Mouse (Mus musculus): ENCODE results near the gene Psmb10. TPM values are rescaled to one million over a fixed set of nuclear protein-coding genes. Genes with fewer than 3 reads are reported as not detected.

Gene Psmb10
- polyA plus RNA-seq, 1 experiment = 149 TPM

- WGBS = 18% methylated on average over 16 of the region's 16 CpGs
- no peak for TF ChIP-seq POLR2A (IDR thresholded peaks at IDR 0.05; ENCODE audit: borderline replicate concordance, control insufficient read depth, low read depth, low read length)
- no peak for TF ChIP-seq CTCF (IDR thresholded peaks at IDR 0.05; ENCODE audit: control insufficient read depth, insufficient read depth, low read length)
- H3K4me1 ChIP-seq (ENCODE audit: control insufficient read depth, insufficient read depth, low read length) = peaks cover 1% of the 10 kb centered on the region
- peak overlapping the region; percentile 96 for H3K4me3 ChIP-seq (replicated peaks; ENCODE audit: control insufficient read depth, low read depth, low read length)
- H3K27ac ChIP-seq (ENCODE audit: control insufficient read depth, insufficient read depth, low read depth, low read length, poor library complexity) = peak overlapping the region; percentile 90
Measured at GRCm38 (mm10) chr8:105900941-105901616, 37.2 kb downstream of the Psmb10 start.

- TF ChIP-seq CTCF (IDR thresholded peaks at IDR 0.05; ENCODE audit: control insufficient read depth, insufficient read depth, low read length) = no peak
- TF ChIP-seq POLR2A (IDR thresholded peaks at IDR 0.05; ENCODE audit: borderline replicate concordance, control insufficient read depth, low read depth, low read length) = peak; percentile 80; the same call in 1 of the 2 replicates
- WGBS = under 1% methylated on average over 67 of the region's 68 CpGs
- H3K27ac ChIP-seq (ENCODE audit: control insufficient read depth, insufficient read depth, low read depth, low read length, poor library complexity) = peak within 1 kb of the TSS; percentile 90
- H3K4me1 ChIP-seq (ENCODE audit: control insufficient read depth, insufficient read depth, low read length) = peaks cover 1% of the 10 kb centered on the region
- H3K4me3 ChIP-seq (replicated peaks; ENCODE audit: control insufficient read depth, low read depth, low read length) = peak within 1 kb of the TSS; percentile 96
Measured at GRCm38 (mm10) chr8:105900180-105900940, 37.9 kb downstream of the Psmb10 start, which contains the start of gene Pskh1. Gene Pskh1 (plus strand): TSS chr8:105900441.

- WGBS = 81% methylated on average over 9 of the region's 9 CpGs
- no peak overlapping the region for H3K4me3 ChIP-seq (replicated peaks; ENCODE audit: control insufficient read depth, low read depth, low read length)
- H3K4me1 ChIP-seq (ENCODE audit: control insufficient read depth, insufficient read depth, low read length) = peaks cover 1% of the 10 kb centered on the region
- TF ChIP-seq POLR2A (IDR thresholded peaks at IDR 0.05; ENCODE audit: borderline replicate concordance, control insufficient read depth, low read depth, low read length) = no peak
- no peak overlapping the region for H3K27ac ChIP-seq (ENCODE audit: control insufficient read depth, insufficient read depth, low read depth, low read length, poor library complexity)
Measured at GRCm38 (mm10) chr8:105897801-105898480, 40.3 kb downstream of the Psmb10 start.

- H3K4me3 ChIP-seq (replicated peaks; ENCODE audit: control insufficient read depth, low read depth, low read length) = no peak within 1 kb of the TSS
- no peak for TF ChIP-seq POLR2A (IDR thresholded peaks at IDR 0.05; ENCODE audit: borderline replicate concordance, control insufficient read depth, low read depth, low read length)
- no peak for TF ChIP-seq CTCF (IDR thresholded peaks at IDR 0.05; ENCODE audit: control insufficient read depth, insufficient read depth, low read length)
Measured at GRCm38 (mm10) chr8:105893339-105893738, 44.9 kb downstream of the Psmb10 start, which contains the start of gene Nrn1l. Gene Nrn1l (plus strand): TSS chr8:105893567.

GRCm38 (mm10) chr8:105892432-105892831 lies 45.8 kb downstream of the Psmb10 start:
- peak; percentile 51 for TF ChIP-seq CTCF (IDR thresholded peaks at IDR 0.05; ENCODE audit: control insufficient read depth, insufficient read depth, low read length)
- TF ChIP-seq POLR2A (IDR thresholded peaks at IDR 0.05; ENCODE audit: borderline replicate concordance, control insufficient read depth, low read depth, low read length) = no peak
- H3K4me3 ChIP-seq (replicated peaks; ENCODE audit: control insufficient read depth, low read depth, low read length) = no peak overlapping the region
- no peak overlapping the region for H3K27ac ChIP-seq (ENCODE audit: control insufficient read depth, insufficient read depth, low read depth, low read length, poor library complexity)
- WGBS = 87% methylated on average over 6 of the region's 6 CpGs
- no peaks in the 10 kb centered on the region for H3K4me1 ChIP-seq (ENCODE audit: control insufficient read depth, insufficient read depth, low read length)

More at GRCm38 (mm10) chr8:105893339-105893738, 44.9 kb downstream of the Psmb10 start, which contains the start of gene Nrn1l:
- WGBS = 65% methylated on average over 11 of the region's 11 CpGs
- H3K27ac ChIP-seq (ENCODE audit: control insufficient read depth, insufficient read depth, low read depth, low read length, poor library complexity) = no peak within 1 kb of the TSS
- no peaks in the 10 kb centered on the region for H3K4me1 ChIP-seq (ENCODE audit: control insufficient read depth, insufficient read depth, low read length)

GRCm38 (mm10) chr8:105890870-105891269 lies 47.4 kb downstream of the Psmb10 start:
- no peak overlapping the region for H3K27ac ChIP-seq (ENCODE audit: control insufficient read depth, insufficient read depth, low read depth, low read length, poor library complexity)
- no peak for TF ChIP-seq POLR2A (IDR thresholded peaks at IDR 0.05; ENCODE audit: borderline replicate concordance, control insufficient read depth, low read depth, low read length)
- TF ChIP-seq CTCF (IDR thresholded peaks at IDR 0.05; ENCODE audit: control insufficient read depth, insufficient read depth, low read length) = no peak
- WGBS = 88% methylated on average over 6 of the region's 6 CpGs
- no peaks in the 10 kb centered on the region for H3K4me1 ChIP-seq (ENCODE audit: control insufficient read depth, insufficient read depth, low read length)
- H3K4me3 ChIP-seq (replicated peaks; ENCODE audit: control insufficient read depth, low read depth, low read length) = no peak overlapping the region

GRCm38 (mm10) chr8:105889756-105890465 lies 48.3 kb downstream of the Psmb10 start:
- TF ChIP-seq CTCF (IDR thresholded peaks at IDR 0.05; ENCODE audit: control insufficient read depth, insufficient read depth, low read length) = no peak
- TF ChIP-seq POLR2A (IDR thresholded peaks at IDR 0.05; ENCODE audit: borderline replicate concordance, control insufficient read depth, low read depth, low read length) = no peak
- Histone ChIP-seq H3K4me3 (replicated peaks; ENCODE audit: control insufficient read depth, low read depth, low read length) (no peak overlapping the region), H3K27ac (ENCODE audit: control insufficient read depth, insufficient read depth, low read depth, low read length, poor library complexity) (no peak overlapping the region), H3K4me1 (ENCODE audit: control insufficient read depth, insufficient read depth, low read length) (no peaks in the 10 kb centered on the region)
- 90% methylated on average over 12 of the region's 12 CpGs for WGBS

Other genes with a start within 250 kb of the Psmb10 start
- 26.8 and 33.4 TPM in 2 replicates for gene Acd, start 237.3 kb downstream of the Psmb10 start, polyA plus RNA-seq (2011; ENCODE audit: insufficient read depth, insufficient read length, low replicate concordance, missing spikeins)
- gene Pard6a, start 237.3 kb downstream of the Psmb10 start, polyA plus RNA-seq (2011; ENCODE audit: insufficient read depth, insufficient read length, low replicate concordance, missing spikeins) = 5.3 and 6.4 TPM in 2 replicates
- gene 4933405L10Rik, start 230.8 kb downstream of the Psmb10 start, polyA plus RNA-seq (2011; ENCODE audit: insufficient read depth, insufficient read length, low replicate concordance, missing spikeins) = not detected in 2 replicates
- 11.5 and 18.9 TPM in 2 replicates for gene Enkd1, start 230.2 kb downstream of the Psmb10 start, polyA plus RNA-seq (2011; ENCODE audit: insufficient read depth, insufficient read length, low replicate concordance, missing spikeins)
- 1.2 and 2.0 TPM in 2 replicates for gene Gfod2, start 179.8 kb downstream of the Psmb10 start, polyA plus RNA-seq (2011; ENCODE audit: insufficient read depth, insufficient read length, low replicate concordance, missing spikeins)
- gene Ranbp10, start 111.1 kb downstream of the Psmb10 start, polyA plus RNA-seq (2011; ENCODE audit: insufficient read depth, insufficient read length, low replicate concordance, missing spikeins) = 90.8 and 98.0 TPM in 2 replicates
- gene Tsnaxip1, start 110.7 kb downstream of the Psmb10 start, polyA plus RNA-seq (2011; ENCODE audit: insufficient read depth, insufficient read length, low replicate concordance, missing spikeins) = 3.6 TPM in 1 of 2 replicates, not detected in the other
- 30.3 and 73.2 TPM in 2 replicates for gene Cenpt, start 85.2 kb downstream of the Psmb10 start, polyA plus RNA-seq (2011; ENCODE audit: insufficient read depth, insufficient read length, low replicate concordance, missing spikeins)
- gene Thap11, start 83.3 kb downstream of the Psmb10 start, polyA plus RNA-seq (2011; ENCODE audit: insufficient read depth, insufficient read length, low replicate concordance, missing spikeins) = 9.8 and 12.6 TPM in 2 replicates
- 35.2 and 54.8 TPM in 2 replicates for gene Nutf2, start 77.9 kb downstream of the Psmb10 start, polyA plus RNA-seq (2011; ENCODE audit: insufficient read depth, insufficient read length, low replicate concordance, missing spikeins)
- 18.9 and 44.1 TPM in 2 replicates for gene Edc4, start 57.6 kb downstream of the Psmb10 start, polyA plus RNA-seq (2011; ENCODE audit: insufficient read depth, insufficient read length, low replicate concordance, missing spikeins)
- 2.5 TPM in 1 of 2 replicates, not detected in the other for gene Nrn1l, start 44.9 kb downstream of the Psmb10 start, polyA plus RNA-seq (2011; ENCODE audit: insufficient read depth, insufficient read length, low replicate concordance, missing spikeins)
- 2.9 and 6.0 TPM in 2 replicates for gene Pskh1, start 38.0 kb downstream of the Psmb10 start, polyA plus RNA-seq (2011; ENCODE audit: insufficient read depth, insufficient read length, low replicate concordance, missing spikeins)
- not detected in 2 replicates for gene Ctrl, start 4.6 kb downstream of the Psmb10 start, polyA plus RNA-seq (2011; ENCODE audit: insufficient read depth, insufficient read length, low replicate concordance, missing spikeins)
- gene Lcat, start 4.9 kb upstream of the Psmb10 start, polyA plus RNA-seq (2011; ENCODE audit: insufficient read depth, insufficient read length, low replicate concordance, missing spikeins) = 4.6 and 15.5 TPM in 2 replicates
- gene Slc12a4, start 27.7 kb upstream of the Psmb10 start, polyA plus RNA-seq (2011; ENCODE audit: insufficient read depth, insufficient read length, low replicate concordance, missing spikeins) = 15.9 and 21.3 TPM in 2 replicates
- gene Dpep3, start 41.0 kb upstream of the Psmb10 start, polyA plus RNA-seq (2011; ENCODE audit: insufficient read depth, insufficient read length, low replicate concordance, missing spikeins) = not detected in 2 replicates
- 13.5 and 17.1 TPM in 2 replicates for gene Dus2, start 52.9 kb upstream of the Psmb10 start, polyA plus RNA-seq (2011; ENCODE audit: insufficient read depth, insufficient read length, low replicate concordance, missing spikeins)
- gene Dpep2nb, start 67.5 kb upstream of the Psmb10 start, polyA plus RNA-seq (2011; ENCODE audit: insufficient read depth, insufficient read length, low replicate concordance, missing spikeins) = not detected in 2 replicates
- gene Ddx28, start 73.4 kb upstream of the Psmb10 start, polyA plus RNA-seq (2011; ENCODE audit: insufficient read depth, insufficient read length, low replicate concordance, missing spikeins) = 4.0 and 6.0 TPM in 2 replicates
- gene Nfatc3, start 120.4 kb upstream of the Psmb10 start, polyA plus RNA-seq (2011; ENCODE audit: insufficient read depth, insufficient read length, low replicate concordance, missing spikeins) = 8.5 and 17.8 TPM in 2 replicates
- gene Esrp2, start 198.5 kb upstream of the Psmb10 start, polyA plus RNA-seq (2011; ENCODE audit: insufficient read depth, insufficient read length, low replicate concordance, missing spikeins) = not detected in 2 replicates
- 8.4 and 20.8 TPM in 2 replicates for gene Pla2g15, start 212.0 kb upstream of the Psmb10 start, polyA plus RNA-seq (2011; ENCODE audit: insufficient read depth, insufficient read length, low replicate concordance, missing spikeins)
- 3.7 and 8.3 TPM in 2 replicates for gene Slc7a6, start 230.4 kb upstream of the Psmb10 start, polyA plus RNA-seq (2011; ENCODE audit: insufficient read depth, insufficient read length, low replicate concordance, missing spikeins)